Mouse (Mus musculus) G1E (cell line): Measurements from ENCODE around the gene Slc34a3.

Experiments used
- CTCF ChIP-seq: IDR thresholded peaks from 2 replicates; pipeline ENCODE4 v1.5.1; 2012; ENCODE audit warnings: low read depth, low read length, inconsistent platforms, mixed read lengths
- GATA1 ChIP-seq: IDR thresholded peaks from 2 replicates; pipeline ENCODE4 v1.6.1; 2012; ENCODE audit warnings: borderline replicate concordance, low read length, inconsistent platforms, mixed read lengths

DNA sequence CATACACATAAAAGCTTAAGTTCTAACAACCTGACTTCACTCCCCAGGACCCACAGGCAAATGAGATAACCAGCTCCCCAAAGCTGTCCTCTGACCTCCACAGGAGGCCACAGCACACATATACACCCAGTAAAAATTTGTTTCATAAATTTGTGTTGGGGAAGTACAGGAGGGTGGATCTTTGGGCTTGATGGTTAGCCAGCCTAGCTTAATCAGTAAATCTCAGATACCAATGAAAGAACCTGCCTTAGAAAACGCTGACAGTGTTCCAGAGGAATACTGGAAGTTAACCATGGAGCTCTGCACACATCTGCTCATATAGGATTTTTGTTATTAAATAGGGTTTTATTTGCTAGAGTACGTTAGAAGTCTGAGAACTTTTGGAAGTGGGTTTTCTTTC lies 16.5 kb downstream of the Slc34a3 start:
- TF ChIP-seq CTCF (no peak), GATA1 (no peak)
